Mouse (Mus musculus) neural tube, postnatal 0 days (tissue): ENCODE measurements around the gene Lrpprc. TPM values are rescaled to one million over a fixed set of nuclear protein-coding genes. Genes with fewer than 3 reads are reported as not detected.

Experiments used
- polyA plus RNA-seq: library from polyadenylated mRNA; unstranded; fragments of >200 nt; fragmentation: Nextera tagmentation; extraction: Ambion mirVana; gene quantifications from 2 replicates; pipeline ENCODE4 v1.2.1, GENCODE M21; 2015

Gene Lrpprc
- 35.2 and 37.5 TPM in 2 replicates for polyA plus RNA-seq

DNA sequence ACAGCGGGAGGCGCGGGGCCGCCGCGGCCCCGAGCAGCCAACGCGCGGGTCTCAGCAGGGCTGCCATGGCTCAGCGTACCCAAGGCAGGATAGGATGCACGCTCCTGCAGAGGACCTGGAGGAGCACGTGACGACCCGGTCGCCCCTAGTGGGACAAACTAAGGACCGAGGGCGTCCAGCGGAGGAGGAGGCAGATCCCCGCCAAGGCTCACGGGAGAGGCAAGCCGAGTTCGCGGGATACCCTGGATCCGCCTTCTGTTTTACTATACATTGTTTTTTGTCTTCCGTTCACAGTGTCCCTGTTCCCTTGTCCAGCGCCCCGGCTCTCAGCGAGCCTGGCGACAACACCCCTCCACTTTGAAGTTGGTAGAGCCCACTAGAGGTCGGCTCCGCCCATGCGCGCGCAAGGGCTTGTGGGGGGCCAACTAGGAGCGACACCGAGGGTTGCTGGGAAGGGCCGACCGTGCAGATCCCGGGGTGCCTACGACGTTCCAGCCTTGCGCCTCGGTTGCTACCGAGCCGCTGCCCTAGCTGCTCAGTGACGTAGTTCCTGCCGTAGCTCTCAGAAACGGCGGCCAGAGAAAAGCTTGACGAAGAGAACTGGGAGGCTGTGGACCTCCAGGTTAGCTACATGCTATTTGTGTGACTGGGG, at the start of gene Lrpprc:
TSS of gene Lrpprc (minus strand) at position 343 of the 652 bp plus-strand sequence.

DNA sequence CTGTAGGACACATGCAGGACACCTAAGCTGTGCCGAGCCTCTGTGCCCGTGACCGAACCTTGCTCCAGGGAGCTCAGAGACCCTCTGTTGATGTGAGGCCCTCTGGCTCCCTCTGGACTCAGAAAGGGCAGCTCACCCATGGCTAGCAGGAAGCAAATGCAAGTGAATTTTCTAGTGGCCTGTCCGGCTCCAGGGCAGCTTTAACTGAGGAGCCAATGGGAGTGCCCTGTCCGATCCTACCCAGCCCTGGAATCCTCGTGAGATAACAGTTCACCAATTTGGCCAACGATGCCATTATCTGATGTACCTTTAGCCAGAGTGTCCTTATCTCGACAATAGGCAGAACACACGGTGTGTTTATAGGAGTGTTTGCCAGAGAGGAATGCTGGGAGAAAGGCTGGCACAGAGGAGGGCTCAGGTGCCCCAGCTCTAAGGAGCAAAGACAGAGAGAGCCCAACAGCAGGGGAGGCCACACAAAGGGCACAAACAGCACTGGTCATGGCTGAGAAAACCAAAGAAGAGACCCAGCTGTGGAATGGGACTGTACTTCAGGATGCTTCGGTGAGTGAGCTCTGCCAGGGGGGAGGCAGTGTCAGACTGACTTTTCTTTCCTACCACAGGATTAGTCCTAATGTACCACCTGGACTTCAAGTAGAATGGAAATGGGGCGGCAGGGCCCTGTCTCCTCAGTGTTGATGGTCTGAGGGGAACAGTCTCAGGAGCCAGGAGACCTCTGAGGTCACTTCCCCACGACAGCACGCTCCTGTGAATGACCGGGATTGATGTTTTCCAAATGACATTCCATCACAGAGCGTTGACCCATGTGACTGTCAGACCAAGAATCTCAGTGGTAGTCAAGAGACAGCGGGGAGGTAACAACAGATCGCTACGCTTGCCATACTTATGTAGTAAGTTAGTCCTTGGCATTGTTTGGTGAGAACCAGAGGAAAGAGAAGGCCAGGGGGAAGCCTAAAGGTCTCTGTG, 107.6 kb downstream of the Lrpprc start, which contains the start of gene Abcg5:
TSS of gene Abcg5 (minus strand) at position 278 of the 984 bp plus-strand sequence.

DNA sequence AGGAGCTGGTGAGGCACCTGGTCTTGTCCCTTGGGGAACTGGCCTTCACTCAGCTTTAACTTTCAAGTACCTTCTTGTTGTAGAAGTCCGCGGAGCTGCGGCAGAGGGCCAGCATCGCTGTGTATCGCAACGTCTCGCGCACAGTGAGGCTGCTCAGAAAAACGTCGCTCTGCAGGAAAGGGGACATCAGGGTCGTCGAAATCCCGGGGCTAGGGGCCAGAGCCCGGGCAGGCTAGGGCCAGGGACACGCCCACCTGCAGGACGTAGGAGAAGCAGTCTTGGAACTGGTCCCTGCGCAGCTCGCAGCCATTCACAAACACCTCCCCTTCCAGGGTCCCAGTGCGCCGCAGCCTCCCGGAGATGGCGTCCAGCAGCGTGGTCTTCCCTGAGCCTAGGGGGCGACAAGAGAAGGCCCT, 114.6 kb downstream of the Lrpprc start, which contains the start of gene Abcg8:
TSS of gene Abcg8 (plus strand) at position 352 of the 416 bp plus-strand sequence.

Other genes with a start within 250 kb of the Lrpprc start
- 29.8 and 31.2 TPM in 2 replicates for gene Dync2li1, start 164.3 kb downstream of the Lrpprc start, polyA plus RNA-seq
- gene Abcg8, start 114.5 kb downstream of the Lrpprc start, polyA plus RNA-seq: 0.12 TPM in 1 of 2 replicates, not detected in the other
- gene Abcg5, start 107.8 kb downstream of the Lrpprc start, polyA plus RNA-seq: 1.0 and 1.6 TPM in 2 replicates
- 67.5 and 68.6 TPM in 2 replicates for gene Ppm1b, start 166.0 kb upstream of the Lrpprc start, polyA plus RNA-seq
- 0.12 and 0.18 TPM in 2 replicates for gene Slc3a1, start 237.6 kb upstream of the Lrpprc start, polyA plus RNA-seq